8 mouse cellular contexts compared by ENCODE assay signal in genomic region chr8:3221047-3221959, GRCm38 (mm10). TPM values are rescaled to one million over a fixed set of nuclear protein-coding genes. Genes with fewer than 3 reads are reported as not detected.
A peak's percentile ranks its signal among the peaks of the same experiment; 100 is the strongest.
DNase-seq lines count a peak whose midpoint lies in the region; ATAC-seq lines count a peak whose summit lies in the region.

No protein-coding gene starts in this region.

- peaks cover 45% of the 10 kb centered on the region for H3K4me1 ChIP-seq in intestine, embryonic 16.5 days (ENCODE audit: control insufficient read depth, insufficient read depth, low read length)

- DNase-seq in adrenal gland, postnatal 10 days, result peak; percentile 93
- DNase-seq in embryo, embryonic 9.5 days (ENCODE audit: extremely low spot score), result peak; percentile 93
- DNase-seq in gastrocnemius, postnatal 4 days (ENCODE audit: low spot score in 2 of 2), result peak; percentile 70 to 90
- peak; percentile 86 to 90 for DNase-seq in left cerebral cortex, postnatal 25 days (ENCODE audit: low spot score in 2 of 2)
- peak; percentile 96 for DNase-seq in mesoderm, embryonic 11.5 days (ENCODE audit: low read depth, low spot score)
- peak; percentile 85 for DNase-seq in right cerebral cortex, postnatal 25 days
- DNase-seq in urinary bladder, postnatal 36 days (ENCODE audit: low spot score in 2 of 2), result peak; percentile 73 to 89

- H3K27ac ChIP-seq in intestine, embryonic 16.5 days (ENCODE audit: low read length), result peak overlapping the region; percentile 94

- under 1% methylated on average over 43 of the region's 43 CpGs for WGBS in intestine, embryonic 16.5 days

- H3K36me3 ChIP-seq in intestine, embryonic 16.5 days (ENCODE audit: control insufficient read depth, insufficient read depth, low read length), result no peaks in the 10 kb centered on the region

- ATAC-seq in intestine, embryonic 16.5 days, result peak; percentile 98

- H3K4me3 ChIP-seq in intestine, embryonic 16.5 days (ENCODE audit: low read length), result peak overlapping the region; percentile 63

- peak overlapping the region; percentile 82 for H3K9ac ChIP-seq in intestine, embryonic 16.5 days (ENCODE audit: low read depth, low read length)

- no peaks in the 10 kb centered on the region for H3K27me3 ChIP-seq in intestine, embryonic 16.5 days (replicated peaks; ENCODE audit: control insufficient read depth, insufficient read depth, low read length)

- intact Hi-C loops in left cerebral cortex, postnatal 25 days (cut with DNase I), result loop anchor here (1.0 kb wide), 1 partner anchor 58 kb away; the partner anchor contains the start of gene Insr

- H3K9me3 ChIP-seq in intestine, embryonic 16.5 days (ENCODE audit: control insufficient read depth, low read length), result no peaks in the 10 kb centered on the region

- H3K4me2 ChIP-seq in intestine, embryonic 16.5 days (ENCODE audit: low read depth, low read length), result peak overlapping the region; percentile 79

RNA-seq across cellular contexts. Expression of gene Insr, which starts 58.1 kb away (rescaled TPM):
- 100 to 1,000 TPM; 100 to 108 TPM for total RNA-seq in adrenal gland, postnatal 10 days (2021)
- total RNA-seq in gastrocnemius, postnatal 4 days (2021), result 10 to 100 TPM; 71.0 to 73.6 TPM
- 32.5 and 33.2 TPM in 2 replicates for polyA plus RNA-seq in intestine, embryonic 16.5 days (2015; fragmentation: Nextera tagmentation; extraction: Ambion mirVana)
- total RNA-seq in left cerebral cortex, postnatal 25 days (2021), result 10 to 100 TPM; 43.7 to 47.7 TPM

Comparison
In these comparisons a context has a peak if more than half of its experiments do, and no peak if none do; other contexts are left out.
1. Peak in every context shown above with its lines: DNase-seq, ATAC-seq, H3K4me3 ChIP-seq and H3K27ac ChIP-seq.